Mouse (Mus musculus) forebrain, embryonic 15.5 days (tissue): ENCODE data around the gene Wasf3. TPM values are rescaled to one million over a fixed set of nuclear protein-coding genes. Genes with fewer than 3 reads are reported as not detected.
A peak's percentile ranks its signal among the peaks of the same experiment; 100 is the strongest.

ENCODE experiments used
- ATAC-seq: fragments of 200-750 bp; cut with Nextera tagmentation; replicated peaks from 2 replicates; pipeline ENCODE4 v1.8.0; 2017; ENCODE audit warnings: mild to moderate bottlenecking, moderate TSS enrichment, moderate library complexity
- H3K27ac ChIP-seq: fragments of 300-500 bp; sonication (generic); replicated peaks from 2 replicates; pipeline ENCODE4 v1.5.1; 2015; ENCODE audit warnings: mild to moderate bottlenecking, inconsistent platforms
- H3K27me3 ChIP-seq: fragments of 300-500 bp; sonication (generic); 2 replicates; pipeline ENCODE4 v1.6.1; 2015; ENCODE audit warnings: inconsistent platforms
- H3K36me3 ChIP-seq: fragments of 300-500 bp; sonication (generic); 2 replicates; pipeline ENCODE4 v1.6.1; 2015; ENCODE audit warnings: mild to moderate bottlenecking, inconsistent platforms
- H3K4me1 ChIP-seq: fragments of 300-500 bp; sonication (generic); 2 replicates; pipeline ENCODE4 v1.6.1; 2015; ENCODE audit warnings: inconsistent platforms
- H3K4me2 ChIP-seq: fragments of 300-500 bp; sonication (generic); replicated peaks from 2 replicates; pipeline ENCODE4 v1.6.1; 2015; ENCODE audit warnings: mild to moderate bottlenecking, inconsistent platforms
- H3K4me3 ChIP-seq: fragments of 300-500 bp; sonication (generic); 2 replicates; pipeline ENCODE4 v1.5.1; 2015; ENCODE audit warnings: mild to moderate bottlenecking, inconsistent platforms
- H3K9ac ChIP-seq: fragments of 300-500 bp; sonication (generic); replicated peaks from 2 replicates; pipeline ENCODE4 v1.6.1; 2015; ENCODE audit warnings: mild to moderate bottlenecking, inconsistent platforms
- H3K9me3 ChIP-seq: fragments of 300-500 bp; sonication (generic); 2 replicates; pipeline ENCODE4 v1.6.1; 2016; ENCODE audit warnings: inconsistent platforms
- WGBS: fragments of 180-500 bp; shearing (Covaris S2); methylation state at CpG from one replicate; pipeline ENCODE4 v1.1.7; 2015; ENCODE audit warnings: mixed read lengths; 5-methylcytosine and 5-hydroxymethylcytosine counted together
- polyA plus RNA-seq: library from polyadenylated mRNA; unstranded; fragments of >200 nt; fragmentation: Nextera tagmentation; extraction: Ambion mirVana; gene quantifications from 2 replicates; pipeline ENCODE4 v1.2.1, GENCODE M21; 2015

Gene Wasf3
- polyA plus RNA-seq, 1 experiment from 2014 or later = 9.3 TPM

GRCm38 (mm10) chr5:146403923-146404322 lies 19.1 kb downstream of the Wasf3 start:
- no peak for ATAC-seq
- no peaks in the 10 kb centered on the region for H3K27me3 ChIP-seq
- H3K27ac ChIP-seq = no peak overlapping the region
- H3K4me1 ChIP-seq = peaks cover 15% of the 10 kb centered on the region
- WGBS = 36% methylated on average over 2 of the region's 2 CpGs
- H3K4me2 ChIP-seq = no peak overlapping the region
- no peaks in the 10 kb centered on the region for H3K9me3 ChIP-seq
- no peak overlapping the region for H3K4me3 ChIP-seq
- no peaks in the 10 kb centered on the region for H3K36me3 ChIP-seq
- no peak overlapping the region for H3K9ac ChIP-seq

- WGBS = 100% methylated on average over 1 of the region's 1 CpGs
- ATAC-seq = no peak
- no peak overlapping the region for H3K27ac ChIP-seq
- no peaks in the 10 kb centered on the region for H3K9me3 ChIP-seq
- no peak overlapping the region for H3K9ac ChIP-seq
- H3K36me3 ChIP-seq = no peaks in the 10 kb centered on the region
- no peak overlapping the region for H3K4me3 ChIP-seq
- H3K27me3 ChIP-seq = no peaks in the 10 kb centered on the region
- H3K4me2 ChIP-seq = no peak overlapping the region
- H3K4me1 ChIP-seq = peaks cover 24% of the 10 kb centered on the region
Measured at GRCm38 (mm10) chr5:146406133-146406532, 21.3 kb downstream of the Wasf3 start.

- Histone ChIP-seq H3K27me3 (no peaks in the 10 kb centered on the region), H3K4me3 (no peak overlapping the region), H3K36me3 (no peaks in the 10 kb centered on the region), H3K27ac (no peak overlapping the region), H3K4me2 (no peak overlapping the region), H3K4me1 (peaks cover 21% of the 10 kb centered on the region), H3K9ac (no peak overlapping the region), H3K9me3 (no peaks in the 10 kb centered on the region)
- ATAC-seq = no peak
- 45% methylated on average over 3 of the region's 3 CpGs for WGBS
Measured at GRCm38 (mm10) chr5:146407791-146408190, 23.0 kb downstream of the Wasf3 start.

- Histone ChIP-seq H3K4me1 (peaks cover 28% of the 10 kb centered on the region), H3K27me3 (no peaks in the 10 kb centered on the region), H3K9me3 (no peaks in the 10 kb centered on the region), H3K4me3 (no peak overlapping the region), H3K27ac (no peak overlapping the region), H3K9ac (no peak overlapping the region), H3K4me2 (no peak overlapping the region), H3K36me3 (no peaks in the 10 kb centered on the region)
- WGBS = 53% methylated on average over 8 of the region's 8 CpGs
- no peak for ATAC-seq
Measured at GRCm38 (mm10) chr5:146408604-146409003, 23.8 kb downstream of the Wasf3 start.

GRCm38 (mm10) chr5:146410821-146411220 lies 26.0 kb downstream of the Wasf3 start:
- H3K36me3 ChIP-seq = no peaks in the 10 kb centered on the region
- no peak overlapping the region for H3K9ac ChIP-seq
- no peaks in the 10 kb centered on the region for H3K27me3 ChIP-seq
- H3K4me2 ChIP-seq = no peak overlapping the region
- peaks cover 42% of the 10 kb centered on the region for H3K4me1 ChIP-seq
- WGBS = 43% methylated on average over 4 of the region's 4 CpGs
- no peaks in the 10 kb centered on the region for H3K9me3 ChIP-seq
- ATAC-seq = no peak
- H3K27ac ChIP-seq = no peak overlapping the region
- no peak overlapping the region for H3K4me3 ChIP-seq

GRCm38 (mm10) chr5:146412743-146413430 lies 28.1 kb downstream of the Wasf3 start:
- H3K27ac ChIP-seq = peak overlapping the region; percentile 57
- ATAC-seq = 0 out of 2 replicates have a peak, but pooled peaks have one; percentile 27
- H3K4me2 ChIP-seq = no peak overlapping the region
- H3K9me3 ChIP-seq = no peaks in the 10 kb centered on the region
- peaks cover 54% of the 10 kb centered on the region for H3K4me1 ChIP-seq
- no peaks in the 10 kb centered on the region for H3K27me3 ChIP-seq
- no peak overlapping the region for H3K4me3 ChIP-seq
- no peak overlapping the region for H3K9ac ChIP-seq
- WGBS = 43% methylated on average over 15 of the region's 15 CpGs
- no peaks in the 10 kb centered on the region for H3K36me3 ChIP-seq

GRCm38 (mm10) chr5:146414611-146415010 lies 29.8 kb downstream of the Wasf3 start:
- Histone ChIP-seq H3K4me1 (peaks cover 49% of the 10 kb centered on the region), H3K4me2 (no peak overlapping the region), H3K9ac (no peak overlapping the region), H3K9me3 (no peaks in the 10 kb centered on the region), H3K27ac (no peak overlapping the region), H3K36me3 (no peaks in the 10 kb centered on the region), H3K27me3 (no peaks in the 10 kb centered on the region), H3K4me3 (no peak overlapping the region)
- no peak; the same call in 1 of the 2 replicates for ATAC-seq
- WGBS = 86% methylated on average over 4 of the region's 4 CpGs

GRCm38 (mm10) chr5:146415218-146415617 lies 30.4 kb downstream of the Wasf3 start:
- H3K36me3 ChIP-seq = no peaks in the 10 kb centered on the region
- peak overlapping the region; percentile 53; the same call in 1 of the 2 replicates for H3K27ac ChIP-seq
- H3K4me2 ChIP-seq = 0 out of 2 replicates have a peak overlapping the region, but pooled peaks have one; percentile 1
- H3K9ac ChIP-seq = no peak overlapping the region
- peak; percentile 21; the same call in 1 of the 2 replicates for ATAC-seq
- no peak overlapping the region for H3K4me3 ChIP-seq
- WGBS = 54% methylated on average over 12 of the region's 12 CpGs
- H3K4me1 ChIP-seq = peaks cover 49% of the 10 kb centered on the region
- no peaks in the 10 kb centered on the region for H3K9me3 ChIP-seq
- no peaks in the 10 kb centered on the region for H3K27me3 ChIP-seq

- no peak for ATAC-seq
- H3K9me3 ChIP-seq = no peaks in the 10 kb centered on the region
- H3K36me3 ChIP-seq = no peaks in the 10 kb centered on the region
- no peak overlapping the region for H3K4me3 ChIP-seq
- no peak overlapping the region for H3K27ac ChIP-seq
- no peaks in the 10 kb centered on the region for H3K27me3 ChIP-seq
- no peak overlapping the region for H3K9ac ChIP-seq
- H3K4me2 ChIP-seq = no peak overlapping the region
- 82% methylated on average over 20 of the region's 20 CpGs for WGBS
- H3K4me1 ChIP-seq = peaks cover 42% of the 10 kb centered on the region
Measured at GRCm38 (mm10) chr5:146416331-146417110, 31.7 kb downstream of the Wasf3 start.

GRCm38 (mm10) chr5:146418092-146418491 lies 33.3 kb downstream of the Wasf3 start:
- Histone ChIP-seq H3K4me2 (no peak overlapping the region), H3K9me3 (no peaks in the 10 kb centered on the region), H3K27me3 (no peaks in the 10 kb centered on the region), H3K4me3 (no peak overlapping the region), H3K9ac (no peak overlapping the region), H3K36me3 (no peaks in the 10 kb centered on the region), H3K27ac (no peak overlapping the region), H3K4me1 (peaks cover 35% of the 10 kb centered on the region)
- no peak for ATAC-seq
- WGBS = 41% methylated on average over 7 of the region's 7 CpGs

- no peaks in the 10 kb centered on the region for H3K9me3 ChIP-seq
- WGBS = 73% methylated on average over 1 of the region's 1 CpGs
- no peak for ATAC-seq
- H3K9ac ChIP-seq = no peak overlapping the region
- no peaks in the 10 kb centered on the region for H3K36me3 ChIP-seq
- H3K4me3 ChIP-seq = no peak overlapping the region
- H3K27me3 ChIP-seq = no peaks in the 10 kb centered on the region
- H3K4me2 ChIP-seq = no peak overlapping the region
- H3K4me1 ChIP-seq = peaks cover 31% of the 10 kb centered on the region
- H3K27ac ChIP-seq = no peak overlapping the region
Measured at GRCm38 (mm10) chr5:146420081-146420480, 35.3 kb downstream of the Wasf3 start.

GRCm38 (mm10) chr5:146424711-146425326 lies 40.0 kb downstream of the Wasf3 start:
- Histone ChIP-seq H3K27ac (no peak overlapping the region), H3K27me3 (no peaks in the 10 kb centered on the region), H3K4me1 (peaks cover 15% of the 10 kb centered on the region; the same call in 1 of the 2 replicates), H3K4me3 (no peak overlapping the region), H3K9me3 (no peaks in the 10 kb centered on the region), H3K9ac (no peak overlapping the region), H3K36me3 (no peaks in the 10 kb centered on the region), H3K4me2 (no peak overlapping the region)
- WGBS = 63% methylated on average over 8 of the region's 8 CpGs
- ATAC-seq = peak; percentile 67
